26 mouse cellular contexts compared by ENCODE assay signal in the genomic region with DNA sequence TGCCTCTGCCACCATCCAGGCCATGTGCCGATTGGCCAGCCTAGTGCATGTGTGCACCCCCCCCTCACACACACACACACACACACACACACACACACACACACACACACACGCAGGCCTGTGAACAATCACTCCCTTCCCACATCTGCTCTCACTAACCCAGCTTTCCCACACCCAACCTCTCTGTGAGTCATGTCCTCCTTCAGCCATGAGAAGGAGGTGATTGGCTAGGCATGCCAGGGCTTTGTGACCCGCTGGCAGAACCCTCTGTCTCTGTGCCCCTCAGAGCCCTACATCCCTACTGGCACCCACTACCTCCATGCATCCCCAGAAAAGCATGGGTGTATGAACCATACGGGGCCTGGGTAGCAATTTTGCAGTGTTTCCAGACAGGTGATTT. TPM values are rescaled to one million over a fixed set of nuclear protein-coding genes. Genes with fewer than 3 reads are reported as not detected.
DNase-seq lines count a peak whose midpoint lies in the region; ATAC-seq lines count a peak whose summit lies in the region.
"Had no signal": no experiment of that assay in that cellular context is flagged by ENCODE, and none has a peak within 500 bp of the region (broad histone marks: within the 10 kb centered on the region; RNA-seq: fewer than 3 reads in every experiment).

No protein-coding gene starts in this region.

- ATAC-seq in hindbrain, embryonic 15.5 days (ENCODE audit: low FRiP score, low read depth) = peak; percentile 30; the same call in 1 of the 2 replicates
- no peak for ATAC-seq in hindbrain, embryonic 12.5 days (ENCODE audit: low FRiP score)
- no peak for ATAC-seq in midbrain, embryonic 11.5 days (ENCODE audit: low FRiP score)
- ATAC-seq: forebrain, embryonic 15.5 days; intestine, postnatal 0 days; Patski had no signal

- H3K9ac ChIP-seq in hindbrain, embryonic 15.5 days = no peak overlapping the region
- H3K9ac ChIP-seq in hindbrain, embryonic 12.5 days = no peak overlapping the region
- H3K9ac ChIP-seq in midbrain, embryonic 11.5 days (ENCODE audit: low read length) = no peak overlapping the region
- H3K9ac ChIP-seq: embryonic facial prominence, embryonic 12.5 days; embryonic facial prominence, embryonic 15.5 days; forebrain, embryonic 12.5 days; forebrain, embryonic 15.5 days; heart, embryonic 15.5 days had no signal

- H3K4me3 ChIP-seq in hindbrain, embryonic 15.5 days = no peak overlapping the region
- no peak overlapping the region for H3K4me3 ChIP-seq in hindbrain, embryonic 12.5 days
- H3K4me3 ChIP-seq in midbrain, embryonic 10.5 days = no peak overlapping the region
- H3K4me3 ChIP-seq in midbrain, embryonic 11.5 days (ENCODE audit: low read depth, low read length) = no peak overlapping the region
- H3K4me3 ChIP-seq: embryonic facial prominence, embryonic 12.5 days; embryonic facial prominence, embryonic 15.5 days; forebrain, embryonic 12.5 days; forebrain, embryonic 15.5 days; heart, adult 2 months; heart, embryonic 15.5 days had no signal

- no peaks in the 10 kb centered on the region for H3K36me3 ChIP-seq in hindbrain, embryonic 15.5 days
- H3K36me3 ChIP-seq in hindbrain, embryonic 12.5 days = no peaks in the 10 kb centered on the region
- H3K36me3 ChIP-seq in midbrain, embryonic 10.5 days = no peaks in the 10 kb centered on the region
- no peaks in the 10 kb centered on the region for H3K36me3 ChIP-seq in midbrain, embryonic 11.5 days (ENCODE audit: control insufficient read depth, insufficient read depth, low read length)
- H3K36me3 ChIP-seq: embryonic facial prominence, embryonic 12.5 days; embryonic facial prominence, embryonic 15.5 days; forebrain, embryonic 12.5 days; forebrain, embryonic 15.5 days; heart, embryonic 15.5 days had no signal

- H3K9me3 ChIP-seq in hindbrain, embryonic 15.5 days = no peaks in the 10 kb centered on the region
- H3K9me3 ChIP-seq in hindbrain, embryonic 12.5 days (replicated peaks) = no peaks in the 10 kb centered on the region
- no peaks in the 10 kb centered on the region for H3K9me3 ChIP-seq in midbrain, embryonic 10.5 days (replicated peaks)
- no peaks in the 10 kb centered on the region for H3K9me3 ChIP-seq in midbrain, embryonic 11.5 days (ENCODE audit: control insufficient read depth, low read length)
- H3K9me3 ChIP-seq: embryonic facial prominence, embryonic 12.5 days; embryonic facial prominence, embryonic 15.5 days; forebrain, embryonic 12.5 days; forebrain, embryonic 15.5 days; heart, embryonic 15.5 days had no signal

- DNase-seq in midbrain, embryonic 10.5 days (ENCODE audit: low spot score) = no peak
- no peak for DNase-seq in midbrain, embryonic 11.5 days (ENCODE audit: low spot score, missing footprints)
- peak; percentile 72 for DNase-seq in 3T3-L1 (ENCODE audit: low read depth, low spot score)
- DNase-seq in NIH3T3 (ENCODE audit: low read depth) = peak; percentile 68
- no peak for DNase-seq in heart, adult 9 months (ENCODE audit: low spot score in 2 of 2)
- no peak for DNase-seq in ovary, postnatal 36 days (ENCODE audit: low spot score)
- DNase-seq: adrenal gland, postnatal 10 days; adrenal gland, postnatal 36 days; cerebellum, adult 11 months; cerebellum, adult 2 months; cerebellum, adult 9-11 months; cerebellum, postnatal 25 days; gastrocnemius, postnatal 25 days; heart, adult 2 months; heart, postnatal 10 days; heart, postnatal 4 days had no signal

- 92% methylated on average over 4 of the region's 4 CpGs for WGBS in hindbrain, embryonic 15.5 days
- WGBS in hindbrain, embryonic 12.5 days = 88% methylated on average over 4 of the region's 4 CpGs
- 96% methylated on average over 4 of the region's 4 CpGs for WGBS in midbrain, embryonic 10.5 days
- 91% methylated on average over 4 of the region's 4 CpGs for WGBS in midbrain, embryonic 11.5 days

- no peaks in the 10 kb centered on the region for H3K4me1 ChIP-seq in hindbrain, embryonic 15.5 days (replicated peaks)
- H3K4me1 ChIP-seq in hindbrain, embryonic 12.5 days = no peaks in the 10 kb centered on the region
- peaks cover 9% of the 10 kb centered on the region for H3K4me1 ChIP-seq in midbrain, embryonic 10.5 days
- H3K4me1 ChIP-seq in midbrain, embryonic 11.5 days (ENCODE audit: control insufficient read depth, insufficient read depth, low read length) = no peaks in the 10 kb centered on the region
- H3K4me1 ChIP-seq: embryonic facial prominence, embryonic 12.5 days; forebrain, embryonic 12.5 days; forebrain, embryonic 15.5 days had no signal

- H3K27ac ChIP-seq in hindbrain, embryonic 15.5 days (replicated peaks) = no peak overlapping the region
- no peak overlapping the region for H3K27ac ChIP-seq in hindbrain, embryonic 12.5 days
- H3K27ac ChIP-seq in midbrain, embryonic 10.5 days (replicated peaks) = peak overlapping the region; percentile 57; the same call in 1 of the 2 replicates
- H3K27ac ChIP-seq in midbrain, embryonic 11.5 days (ENCODE audit: low read depth, low read length) = no peak overlapping the region
- H3K27ac ChIP-seq: embryonic facial prominence, embryonic 12.5 days; embryonic facial prominence, embryonic 15.5 days; forebrain, embryonic 12.5 days; forebrain, embryonic 15.5 days; heart, adult 2 months; heart, embryonic 15.5 days had no signal

- H3K27me3 ChIP-seq in hindbrain, embryonic 15.5 days = no peaks in the 10 kb centered on the region
- H3K27me3 ChIP-seq in hindbrain, embryonic 12.5 days = no peaks in the 10 kb centered on the region
- no peaks in the 10 kb centered on the region for H3K27me3 ChIP-seq in midbrain, embryonic 10.5 days (ENCODE audit: low read depth, poor library complexity, severe bottlenecking)
- H3K27me3 ChIP-seq in midbrain, embryonic 11.5 days (ENCODE audit: control insufficient read depth, insufficient read depth, low read length) = no peaks in the 10 kb centered on the region
- H3K27me3 ChIP-seq: embryonic facial prominence, embryonic 12.5 days; embryonic facial prominence, embryonic 15.5 days; forebrain, embryonic 12.5 days; forebrain, embryonic 15.5 days; heart, embryonic 15.5 days; Patski had no signal

- no peak overlapping the region for H3K4me2 ChIP-seq in hindbrain, embryonic 15.5 days
- H3K4me2 ChIP-seq in hindbrain, embryonic 12.5 days (replicated peaks) = no peak overlapping the region
- no peak overlapping the region for H3K4me2 ChIP-seq in midbrain, embryonic 11.5 days
- H3K4me2 ChIP-seq: embryonic facial prominence, embryonic 12.5 days; embryonic facial prominence, embryonic 15.5 days; forebrain, embryonic 12.5 days; forebrain, embryonic 15.5 days; heart, embryonic 11.5 days; heart, embryonic 15.5 days had no signal

RNA-seq across cellular contexts. Expression of gene Tmem214, which starts 14.3 kb away (rescaled TPM):
- 65.3 and 67.7 TPM in 2 replicates for polyA plus RNA-seq in hindbrain, embryonic 15.5 days (2015; fragmentation: Nextera tagmentation; extraction: Ambion mirVana)
- polyA plus RNA-seq in hindbrain, embryonic 12.5 days (2016; fragmentation: Nextera tagmentation; extraction: Ambion mirVana) = 66.8 and 68.5 TPM in 2 replicates
- 63.3 and 63.6 TPM in 2 replicates for polyA plus RNA-seq in midbrain, embryonic 10.5 days (2016; fragmentation: Nextera tagmentation; extraction: Ambion mirVana)
- polyA plus RNA-seq in midbrain, embryonic 11.5 days (2014; fragmentation: Nextera tagmentation; extraction: Ambion mirVana) = 32.5 and 35.4 TPM in 2 replicates

RNA-seq across cellular contexts. Expression of gene Agbl5, which starts 35.0 kb away (rescaled TPM):
- polyA plus RNA-seq in hindbrain, embryonic 15.5 days (2015; fragmentation: Nextera tagmentation; extraction: Ambion mirVana) = 20.6 and 25.7 TPM in 2 replicates
- 32.4 and 36.9 TPM in 2 replicates for polyA plus RNA-seq in hindbrain, embryonic 12.5 days (2016; fragmentation: Nextera tagmentation; extraction: Ambion mirVana)
- 17.4 and 20.1 TPM in 2 replicates for polyA plus RNA-seq in midbrain, embryonic 10.5 days (2016; fragmentation: Nextera tagmentation; extraction: Ambion mirVana)
- polyA plus RNA-seq in midbrain, embryonic 11.5 days (2014; fragmentation: Nextera tagmentation; extraction: Ambion mirVana) = 22.0 and 22.3 TPM in 2 replicates

RNA-seq across cellular contexts. Expression of gene Mapre3, which starts 39.1 kb away (rescaled TPM):
- polyA plus RNA-seq in hindbrain, embryonic 15.5 days (2015; fragmentation: Nextera tagmentation; extraction: Ambion mirVana) = 138 and 157 TPM in 2 replicates
- polyA plus RNA-seq in hindbrain, embryonic 12.5 days (2016; fragmentation: Nextera tagmentation; extraction: Ambion mirVana) = 73.1 and 81.0 TPM in 2 replicates
- polyA plus RNA-seq in midbrain, embryonic 10.5 days (2016; fragmentation: Nextera tagmentation; extraction: Ambion mirVana) = 22.9 and 38.2 TPM in 2 replicates
- 35.0 and 40.5 TPM in 2 replicates for polyA plus RNA-seq in midbrain, embryonic 11.5 days (2014; fragmentation: Nextera tagmentation; extraction: Ambion mirVana)

RNA-seq across cellular contexts. Expression of gene Ost4, which starts 54.1 kb away (rescaled TPM):
- polyA plus RNA-seq in hindbrain, embryonic 15.5 days (2015; fragmentation: Nextera tagmentation; extraction: Ambion mirVana) = 242 and 266 TPM in 2 replicates
- polyA plus RNA-seq in hindbrain, embryonic 12.5 days (2016; fragmentation: Nextera tagmentation; extraction: Ambion mirVana) = 256 and 303 TPM in 2 replicates
- 380 and 415 TPM in 2 replicates for polyA plus RNA-seq in midbrain, embryonic 10.5 days (2016; fragmentation: Nextera tagmentation; extraction: Ambion mirVana)
- 340 and 376 TPM in 2 replicates for polyA plus RNA-seq in midbrain, embryonic 11.5 days (2014; fragmentation: Nextera tagmentation; extraction: Ambion mirVana)

RNA-seq across cellular contexts. Expression of gene Emilin1, which starts 59.7 kb away (rescaled TPM):
- 17.0 and 17.5 TPM in 2 replicates for polyA plus RNA-seq in hindbrain, embryonic 15.5 days (2015; fragmentation: Nextera tagmentation; extraction: Ambion mirVana)
- polyA plus RNA-seq in hindbrain, embryonic 12.5 days (2016; fragmentation: Nextera tagmentation; extraction: Ambion mirVana) = 121 and 122 TPM in 2 replicates
- 61.8 and 67.4 TPM in 2 replicates for polyA plus RNA-seq in midbrain, embryonic 10.5 days (2016; fragmentation: Nextera tagmentation; extraction: Ambion mirVana)
- 28.1 and 30.3 TPM in 2 replicates for polyA plus RNA-seq in midbrain, embryonic 11.5 days (2014; fragmentation: Nextera tagmentation; extraction: Ambion mirVana)

Comparison
In these comparisons a context has a peak if more than half of its experiments do, and no peak if none do; other contexts are left out.
1. DNase-seq: peak in 3T3-L1 (single experiment) and NIH3T3 (single experiment); none in midbrain, embryonic 10.5 days (single experiment), midbrain, embryonic 11.5 days (single experiment), heart, adult 9 months (0 of 2) and ovary, postnatal 36 days (single experiment).